Mouse (Mus musculus): ENCODE measurements around the gene Fau. TPM values are rescaled to one million over a fixed set of nuclear protein-coding genes. Genes with fewer than 3 reads are reported as not detected.

Gene Fau
- polyA plus RNA-seq, 1 experiment from 2014 or later, result 839 TPM

- Histone ChIP-seq H3K4me3 (ENCODE audit: low read length) (no peak overlapping the region), H3K9me3 (ENCODE audit: control insufficient read depth, low read length) (no peaks in the 10 kb centered on the region), H3K9ac (ENCODE audit: low read depth, low read length) (no peak overlapping the region), H3K4me1 (ENCODE audit: control insufficient read depth, insufficient read depth, low read length) (no peaks in the 10 kb centered on the region), H3K36me3 (ENCODE audit: control insufficient read depth, insufficient read depth, low read length) (no peaks in the 10 kb centered on the region), H3K4me2 (replicated peaks; ENCODE audit: low read depth, low read length) (no peak overlapping the region), H3K27ac (ENCODE audit: low read depth, low read length) (no peak overlapping the region), H3K27me3 (ENCODE audit: control insufficient read depth, insufficient read depth, low read length) (no peaks in the 10 kb centered on the region)
- ATAC-seq (ENCODE audit: low FRiP score, low TSS enrichment), result no peak
- WGBS, result 47% methylated on average over 8 of the region's 8 CpGs
Observed at GRCm38 (mm10) chr19:6023059-6023458, 34.6 kb upstream of the Fau start.

- ATAC-seq (ENCODE audit: low FRiP score, low TSS enrichment), result no peak
- Histone ChIP-seq H3K9me3 (ENCODE audit: control insufficient read depth, low read length) (no peaks in the 10 kb centered on the region), H3K4me1 (ENCODE audit: control insufficient read depth, insufficient read depth, low read length) (no peaks in the 10 kb centered on the region), H3K4me2 (replicated peaks; ENCODE audit: low read depth, low read length) (no peak overlapping the region), H3K36me3 (ENCODE audit: control insufficient read depth, insufficient read depth, low read length) (no peaks in the 10 kb centered on the region), H3K27ac (ENCODE audit: low read depth, low read length) (no peak overlapping the region), H3K4me3 (ENCODE audit: low read length) (no peak overlapping the region), H3K27me3 (ENCODE audit: control insufficient read depth, insufficient read depth, low read length) (no peaks in the 10 kb centered on the region), H3K9ac (ENCODE audit: low read depth, low read length) (no peak overlapping the region)
- 84% methylated on average over 7 of the region's 7 CpGs for WGBS
Observed at GRCm38 (mm10) chr19:6023930-6024329, 33.7 kb upstream of the Fau start.

GRCm38 (mm10) chr19:6028991-6029390 is 28.7 kb upstream of the Fau start:
- Histone ChIP-seq H3K27ac (ENCODE audit: low read depth, low read length) (no peak overlapping the region), H3K9me3 (ENCODE audit: control insufficient read depth, low read length) (no peaks in the 10 kb centered on the region), H3K36me3 (ENCODE audit: control insufficient read depth, insufficient read depth, low read length) (no peaks in the 10 kb centered on the region), H3K9ac (ENCODE audit: low read depth, low read length) (no peak overlapping the region), H3K27me3 (ENCODE audit: control insufficient read depth, insufficient read depth, low read length) (no peaks in the 10 kb centered on the region), H3K4me2 (replicated peaks; ENCODE audit: low read depth, low read length) (no peak overlapping the region), H3K4me1 (ENCODE audit: control insufficient read depth, insufficient read depth, low read length) (no peaks in the 10 kb centered on the region), H3K4me3 (ENCODE audit: low read length) (no peak overlapping the region)
- 83% methylated on average over 6 of the region's 6 CpGs for WGBS
- no peak for ATAC-seq (ENCODE audit: low FRiP score, low TSS enrichment)

- no peak overlapping the region for H3K27ac ChIP-seq (ENCODE audit: low read depth, low read length)
- H3K27me3 ChIP-seq (ENCODE audit: control insufficient read depth, insufficient read depth, low read length), result no peaks in the 10 kb centered on the region
- H3K4me2 ChIP-seq (replicated peaks; ENCODE audit: low read depth, low read length), result no peak overlapping the region
- no peak for ATAC-seq (ENCODE audit: low FRiP score, low TSS enrichment)
- H3K4me1 ChIP-seq (ENCODE audit: control insufficient read depth, insufficient read depth, low read length), result no peaks in the 10 kb centered on the region
- H3K9me3 ChIP-seq (ENCODE audit: control insufficient read depth, low read length), result no peaks in the 10 kb centered on the region
- H3K4me3 ChIP-seq (ENCODE audit: low read length), result no peak overlapping the region
- no peaks in the 10 kb centered on the region for H3K36me3 ChIP-seq (ENCODE audit: control insufficient read depth, insufficient read depth, low read length)
- 84% methylated on average over 9 of the region's 9 CpGs for WGBS
- no peak overlapping the region for H3K9ac ChIP-seq (ENCODE audit: low read depth, low read length)
Observed at GRCm38 (mm10) chr19:6029426-6029825, 28.2 kb upstream of the Fau start.

GRCm38 (mm10) chr19:6030520-6031280 is 26.9 kb upstream of the Fau start:
- Histone ChIP-seq H3K9me3 (ENCODE audit: control insufficient read depth, low read length) (no peaks in the 10 kb centered on the region), H3K27me3 (ENCODE audit: control insufficient read depth, insufficient read depth, low read length) (no peaks in the 10 kb centered on the region), H3K4me3 (ENCODE audit: low read length) (no peak overlapping the region), H3K36me3 (ENCODE audit: control insufficient read depth, insufficient read depth, low read length) (no peaks in the 10 kb centered on the region), H3K27ac (ENCODE audit: low read depth, low read length) (no peak overlapping the region), H3K9ac (ENCODE audit: low read depth, low read length) (no peak overlapping the region), H3K4me2 (replicated peaks; ENCODE audit: low read depth, low read length) (no peak overlapping the region), H3K4me1 (ENCODE audit: control insufficient read depth, insufficient read depth, low read length) (no peaks in the 10 kb centered on the region)
- no peak for ATAC-seq (ENCODE audit: low FRiP score, low TSS enrichment)
- 76% methylated on average over 14 of the region's 14 CpGs for WGBS

- Histone ChIP-seq H3K27me3 (ENCODE audit: control insufficient read depth, insufficient read depth, low read length) (no peaks in the 10 kb centered on the region), H3K9me3 (ENCODE audit: control insufficient read depth, low read length) (no peaks in the 10 kb centered on the region), H3K27ac (ENCODE audit: low read depth, low read length) (no peak overlapping the region), H3K4me3 (ENCODE audit: low read length) (no peak overlapping the region), H3K9ac (ENCODE audit: low read depth, low read length) (no peak overlapping the region), H3K4me2 (replicated peaks; ENCODE audit: low read depth, low read length) (no peak overlapping the region), H3K36me3 (ENCODE audit: control insufficient read depth, insufficient read depth, low read length) (no peaks in the 10 kb centered on the region), H3K4me1 (ENCODE audit: control insufficient read depth, insufficient read depth, low read length) (no peaks in the 10 kb centered on the region)
- ATAC-seq (ENCODE audit: low FRiP score, low TSS enrichment), result no peak
- WGBS, result 77% methylated on average over 9 of the region's 9 CpGs
Observed at GRCm38 (mm10) chr19:6035966-6036585, 21.6 kb upstream of the Fau start.

GRCm38 (mm10) chr19:6037695-6038094 is 19.9 kb upstream of the Fau start:
- Histone ChIP-seq H3K4me1 (ENCODE audit: control insufficient read depth, insufficient read depth, low read length) (0 out of 2 replicates have a peak, but pooled peaks cover 3% of the 10 kb centered on the region), H3K27ac (ENCODE audit: low read depth, low read length) (no peak overlapping the region)
- no peak for ATAC-seq (ENCODE audit: low FRiP score, low TSS enrichment)

GRCm38 (mm10) chr19:6038326-6038725 is 19.3 kb upstream of the Fau start:
- Histone ChIP-seq H3K4me2 (replicated peaks; ENCODE audit: low read depth, low read length) (no peak overlapping the region), H3K9ac (ENCODE audit: low read depth, low read length) (no peak overlapping the region), H3K27ac (ENCODE audit: low read depth, low read length) (no peak overlapping the region), H3K27me3 (ENCODE audit: control insufficient read depth, insufficient read depth, low read length) (no peaks in the 10 kb centered on the region), H3K9me3 (ENCODE audit: control insufficient read depth, low read length) (no peaks in the 10 kb centered on the region), H3K36me3 (ENCODE audit: control insufficient read depth, insufficient read depth, low read length) (no peaks in the 10 kb centered on the region), H3K4me3 (ENCODE audit: low read length) (no peak overlapping the region), H3K4me1 (ENCODE audit: control insufficient read depth, insufficient read depth, low read length) (0 out of 2 replicates have a peak, but pooled peaks cover 3% of the 10 kb centered on the region)
- WGBS, result 84% methylated on average over 7 of the region's 7 CpGs
- ATAC-seq (ENCODE audit: low FRiP score, low TSS enrichment), result no peak

More at GRCm38 (mm10) chr19:6037695-6038094, 19.9 kb upstream of the Fau start:
- no peaks in the 10 kb centered on the region for H3K27me3 ChIP-seq (ENCODE audit: control insufficient read depth, insufficient read depth, low read length)
- H3K9ac ChIP-seq (ENCODE audit: low read depth, low read length), result no peak overlapping the region
- H3K36me3 ChIP-seq (ENCODE audit: control insufficient read depth, insufficient read depth, low read length), result no peaks in the 10 kb centered on the region
- H3K4me3 ChIP-seq (ENCODE audit: low read length), result no peak overlapping the region
- H3K4me2 ChIP-seq (replicated peaks; ENCODE audit: low read depth, low read length), result no peak overlapping the region
- H3K9me3 ChIP-seq (ENCODE audit: control insufficient read depth, low read length), result no peaks in the 10 kb centered on the region

- Histone ChIP-seq H3K36me3 (ENCODE audit: control insufficient read depth, insufficient read depth, low read length) (no peaks in the 10 kb centered on the region), H3K4me3 (ENCODE audit: low read length) (no peak overlapping the region), H3K4me2 (replicated peaks; ENCODE audit: low read depth, low read length) (no peak overlapping the region), H3K9ac (ENCODE audit: low read depth, low read length) (no peak overlapping the region), H3K27ac (ENCODE audit: low read depth, low read length) (no peak overlapping the region), H3K9me3 (ENCODE audit: control insufficient read depth, low read length) (no peaks in the 10 kb centered on the region), H3K27me3 (ENCODE audit: control insufficient read depth, insufficient read depth, low read length) (no peaks in the 10 kb centered on the region), H3K4me1 (ENCODE audit: control insufficient read depth, insufficient read depth, low read length) (0 out of 2 replicates have a peak, but pooled peaks cover 3% of the 10 kb centered on the region)
- ATAC-seq (ENCODE audit: low FRiP score, low TSS enrichment), result no peak
Observed at GRCm38 (mm10) chr19:6040002-6040401, 17.6 kb upstream of the Fau start.
